Mouse (Mus musculus) T-helper 2 cell (primary cell): ENCODE measurements around the gene Lsp1.

Experiments
- in situ Hi-C: fragments of 300-600 bp; cut with MboI, MseI; formaldehyde crosslinking; loops from one replicate; pipeline ENCODE4 v1.15.1; 2025; ENCODE audit warnings: high pct_unique_total_duplicates

Lsp1 gene

GRCm38 (mm10) chr7:142537181-142537580 lies 76.6 kb downstream of the Lsp1 start:
- in situ Hi-C loops: no loop called here

- in situ Hi-C loops: no loop called here
These were observed 77.3 kb downstream of the Lsp1 start for GRCm38 (mm10) chr7:142537879-142538278.

GRCm38 (mm10) chr7:142538291-142538690 lies 77.7 kb downstream of the Lsp1 start:
- in situ Hi-C loops: no loop called here

GRCm38 (mm10) chr7:142538766-142539165 lies 78.2 kb downstream of the Lsp1 start:
- in situ Hi-C loops: no loop called here

- in situ Hi-C loops: no loop called here
These were observed 79.2 kb downstream of the Lsp1 start for GRCm38 (mm10) chr7:142539828-142540227.

- in situ Hi-C loops: no loop called here
These were observed 82.2 kb downstream of the Lsp1 start for GRCm38 (mm10) chr7:142542771-142543303.
